Mouse (Mus musculus): Measurements from ENCODE around the gene Mkks. TPM values are rescaled to one million over a fixed set of nuclear protein-coding genes. Genes with fewer than 3 reads are reported as not detected.

Gene Mkks
- total RNA-seq, 2 experiments from 2014 or later, result 3.9 to 12.2 TPM

GRCm38 (mm10) chr2:136850366-136850765 lies 40.8 kb downstream of the Mkks start:
- ATAC-seq (replicated peaks; ENCODE audit: low FRiP score, poor library complexity, severe bottlenecking), result no peak

DNA sequence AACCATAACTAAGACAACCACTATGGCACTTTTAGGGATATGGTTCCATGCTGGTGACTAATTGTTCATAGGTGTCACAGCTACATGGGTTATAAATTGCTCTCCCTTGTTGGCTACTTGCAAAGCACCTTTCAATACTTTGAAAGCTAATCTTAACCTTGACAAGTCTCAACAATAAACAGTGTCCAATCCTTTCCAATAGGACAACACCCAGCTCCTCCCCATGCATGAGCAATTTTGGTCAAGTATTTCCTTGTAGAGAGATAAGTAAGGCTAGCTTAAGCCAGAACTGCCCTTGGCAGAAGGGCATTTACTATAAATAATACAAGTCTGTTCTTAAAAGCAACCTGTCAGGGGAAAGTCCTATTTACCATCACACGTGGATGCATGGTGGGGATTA lies 53.2 kb downstream of the Mkks start:
- no peak for ATAC-seq (replicated peaks; ENCODE audit: low FRiP score, poor library complexity, severe bottlenecking)

GRCm38 (mm10) chr2:136835882-136836281 lies 55.3 kb downstream of the Mkks start:
- no peak for ATAC-seq (replicated peaks; ENCODE audit: low FRiP score, poor library complexity, severe bottlenecking)

DNA sequence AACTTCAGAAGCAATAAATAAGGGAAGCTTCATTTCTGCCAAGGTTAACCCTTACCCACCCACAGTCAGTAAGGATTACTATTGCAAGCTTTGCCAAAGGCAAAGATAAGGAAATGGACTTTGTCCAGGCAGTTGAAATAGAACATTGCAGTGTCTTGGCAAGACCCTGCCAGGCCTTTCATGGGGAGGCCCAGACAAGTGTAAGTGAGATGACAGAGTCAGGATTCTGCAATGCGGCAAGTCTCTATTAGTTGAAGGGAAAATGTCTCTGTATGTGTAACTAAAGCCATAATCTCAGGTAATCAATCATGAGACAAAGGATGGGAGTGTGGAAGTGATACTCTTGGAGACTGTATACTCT lies 56.5 kb downstream of the Mkks start:
- no peak for ATAC-seq (replicated peaks; ENCODE audit: low FRiP score, poor library complexity, severe bottlenecking)

DNA sequence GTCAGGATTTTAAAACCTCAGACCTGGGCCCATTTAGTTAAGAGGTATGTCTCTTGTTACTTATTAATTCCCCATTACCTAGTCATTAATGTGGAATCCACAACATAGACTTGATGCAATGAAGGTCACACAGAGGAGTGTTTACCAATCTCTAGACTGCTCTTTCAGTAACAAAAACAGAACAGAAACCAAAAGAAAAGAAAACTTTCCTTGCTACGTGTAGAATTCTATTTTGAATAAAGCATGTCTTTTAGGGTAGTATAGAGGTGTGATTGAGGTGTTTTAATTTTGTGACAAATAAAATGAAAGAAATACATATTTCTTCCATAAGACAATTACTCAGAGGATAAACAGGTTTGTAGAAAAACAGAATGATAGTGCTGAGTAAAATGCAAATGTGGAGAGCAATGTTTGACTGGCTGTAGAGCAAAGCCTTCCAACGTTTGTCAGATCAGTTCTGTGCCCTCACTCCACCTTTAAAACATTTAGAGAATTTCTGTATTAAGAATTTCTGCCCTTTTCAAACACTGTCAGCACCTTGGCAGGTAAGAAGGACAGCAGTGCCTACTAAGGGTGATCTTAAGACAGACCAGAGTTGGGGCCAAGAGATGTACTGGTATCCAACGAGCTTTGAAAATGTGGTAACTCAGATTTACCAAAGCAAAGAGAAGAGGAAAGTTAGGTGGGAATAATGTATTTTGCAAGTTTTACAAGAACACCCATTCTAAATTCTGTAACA lies 57.0 kb downstream of the Mkks start:
- no peak for ATAC-seq (replicated peaks; ENCODE audit: low FRiP score, poor library complexity, severe bottlenecking)

- no peak for ATAC-seq (replicated peaks; ENCODE audit: low FRiP score, poor library complexity, severe bottlenecking)
These were observed 58.3 kb downstream of the Mkks start for GRCm38 (mm10) chr2:136832936-136833335.

DNA sequence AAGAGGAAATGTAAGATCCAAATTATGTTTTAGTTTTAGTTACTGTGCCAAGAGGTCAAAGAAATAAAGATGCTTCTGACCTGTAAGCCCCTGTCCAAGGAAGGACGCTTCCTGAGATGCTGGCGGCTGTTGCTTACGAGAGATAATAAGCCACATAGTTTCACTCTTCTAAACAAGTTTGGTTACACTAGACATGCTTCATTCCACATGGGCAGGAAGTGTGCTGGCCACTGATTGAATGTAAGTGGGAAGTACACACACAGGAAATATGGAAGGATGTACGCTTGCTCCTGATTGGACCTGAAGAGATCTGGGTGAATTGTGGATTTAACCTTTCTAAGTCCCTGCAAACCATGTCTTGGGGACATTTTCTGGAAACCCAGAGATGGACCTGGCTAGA lies 63.6 kb downstream of the Mkks start:
- no peak for ATAC-seq (replicated peaks; ENCODE audit: low FRiP score, poor library complexity, severe bottlenecking)

Other genes starting within 250 kb of the Mkks start
- not detected in 2 replicates for gene Snap25, start 177.9 kb downstream of the Mkks start, total RNA-seq (2015; ENCODE audit: low replicate concordance)
- not detected in 2 replicates for gene Snap25, start 177.9 kb downstream of the Mkks start, total RNA-seq (2017; ENCODE audit: low replicate concordance)
- gene AL731706.2, start 5.7 kb downstream of the Mkks start, total RNA-seq (2015; ENCODE audit: low replicate concordance), result not detected in 2 replicates
- gene AL731706.2, start 5.7 kb downstream of the Mkks start, total RNA-seq (2017; ENCODE audit: low replicate concordance), result 11.9 TPM in 1 of 2 replicates, not detected in the other
- gene Slx4ip, start 171 bp downstream of the Mkks start, total RNA-seq (2015; ENCODE audit: low replicate concordance), result 11.9 and 15.5 TPM in 2 replicates
- 7.9 and 13.2 TPM in 2 replicates for gene Slx4ip, start 171 bp downstream of the Mkks start, total RNA-seq (2017; ENCODE audit: low replicate concordance)
- gene AL731706.1, start within 50 bp of the Mkks start, total RNA-seq (2015; ENCODE audit: low replicate concordance), result not detected in 2 replicates
- not detected in 2 replicates for gene AL731706.1, start within 50 bp of the Mkks start, total RNA-seq (2017; ENCODE audit: low replicate concordance)
- gene Jag1, start 225.3 kb upstream of the Mkks start, total RNA-seq (2015; ENCODE audit: low replicate concordance), result not detected in 2 replicates
- 0.26 TPM in 1 of 2 replicates, not detected in the other for gene Jag1, start 225.3 kb upstream of the Mkks start, total RNA-seq (2017; ENCODE audit: low replicate concordance)